Comparison of ENCODE assay signal across 10 mouse cellular contexts in the genomic region with DNA sequence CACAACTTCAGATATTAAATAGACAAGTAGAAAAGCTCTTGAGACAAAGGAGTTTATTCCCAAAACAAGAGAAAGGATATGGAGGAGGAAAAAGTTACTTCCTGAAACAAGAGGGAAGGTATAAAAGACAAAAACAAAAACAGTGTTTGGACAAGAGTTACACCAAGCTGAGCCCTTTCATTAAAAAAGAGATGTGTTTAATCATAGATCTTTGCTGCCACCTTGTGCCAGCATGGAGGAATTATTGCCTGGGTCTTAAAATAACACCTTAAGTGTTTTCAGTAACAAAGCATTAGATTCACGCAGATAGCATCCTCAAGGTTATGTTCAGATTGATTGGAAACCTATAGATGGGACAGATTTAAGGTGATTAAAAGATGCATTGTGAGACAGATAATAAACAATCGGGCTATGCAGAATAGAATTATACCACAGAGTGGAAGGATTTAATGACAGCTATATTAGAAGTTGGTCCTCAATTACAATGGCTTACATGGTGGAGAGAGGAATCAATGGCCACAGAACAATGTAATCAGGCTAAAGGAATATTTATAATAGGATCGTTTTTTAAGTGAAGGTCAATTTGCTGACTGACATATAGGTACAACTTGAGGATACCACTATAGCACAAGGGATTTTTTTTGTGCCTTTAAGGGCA.
DNase-seq lines count a peak whose midpoint lies in the region; ATAC-seq and TF ChIP-seq lines count a peak whose summit lies in the region.
"Had no signal": no experiment of that assay in that cellular context is flagged by ENCODE, and none has a peak within 500 bp of the region (broad histone marks: within the 10 kb centered on the region; RNA-seq: fewer than 3 reads in every experiment).

No protein-coding gene starts in this region.

- peak; percentile 59 for DNase-seq in kidney, adult 2 months
- peak; percentile 31 for DNase-seq in adrenal gland, postnatal 10 days
- peak; percentile 76 for DNase-seq in embryo, embryonic 11 days
- DNase-seq in kidney, adult 8-10 months: peak; percentile 26 to 36
- peak; percentile 54 for DNase-seq in limb, embryonic 11.5 days (ENCODE audit: low spot score)
- DNase-seq in right cerebral cortex, postnatal 10 days (ENCODE audit: low spot score in 2 of 2): peak; percentile 68 to 72

- H3K4me3 ChIP-seq in kidney, adult 2 months (ENCODE audit: insufficient read depth, low read depth, low read length): no peak overlapping the region
- no peak overlapping the region for H3K4me3 ChIP-seq in kidney, embryonic 16.5 days (ENCODE audit: low read length)
- no peak overlapping the region for H3K4me3 ChIP-seq in limb, embryonic 11.5 days (ENCODE audit: low read depth, low read length)
- H3K4me3 ChIP-seq: embryonic facial prominence, embryonic 15.5 days; megakaryocyte, embryonic 14.5 days had no signal

- no peak for TF ChIP-seq POLR2A in kidney, adult 2 months (IDR thresholded peaks at IDR 0.05; ENCODE audit: low read depth, low read length)

- H3K9ac ChIP-seq in kidney, embryonic 16.5 days (replicated peaks; ENCODE audit: low read length): no peak overlapping the region
- H3K9ac ChIP-seq in limb, embryonic 11.5 days (ENCODE audit: low read length): no peak overlapping the region
- H3K9ac ChIP-seq: embryonic facial prominence, embryonic 15.5 days had no signal

- H3K36me3 ChIP-seq in kidney, adult 2 months (ENCODE audit: control insufficient read depth, insufficient read depth, low read length): no peaks in the 10 kb centered on the region
- no peaks in the 10 kb centered on the region for H3K36me3 ChIP-seq in kidney, embryonic 16.5 days (ENCODE audit: insufficient read depth, low read length)
- no peaks in the 10 kb centered on the region for H3K36me3 ChIP-seq in limb, embryonic 11.5 days (ENCODE audit: control insufficient read depth, insufficient read depth, low read length)
- H3K36me3 ChIP-seq: embryonic facial prominence, embryonic 15.5 days had no signal

- no peaks in the 10 kb centered on the region for H3K27me3 ChIP-seq in kidney, adult 2 months (replicated peaks; ENCODE audit: control insufficient read depth, insufficient read depth, low read length)
- H3K27me3 ChIP-seq in kidney, embryonic 16.5 days (ENCODE audit: insufficient read depth, low read length): no peaks in the 10 kb centered on the region
- no peaks in the 10 kb centered on the region for H3K27me3 ChIP-seq in limb, embryonic 11.5 days (ENCODE audit: control insufficient read depth, insufficient read depth, low read length)
- H3K27me3 ChIP-seq: embryonic facial prominence, embryonic 15.5 days; megakaryocyte, embryonic 14.5 days had no signal

- H3K4me1 ChIP-seq in kidney, adult 2 months (ENCODE audit: control insufficient read depth, insufficient read depth, low read length): no peaks in the 10 kb centered on the region
- no peaks in the 10 kb centered on the region for H3K4me1 ChIP-seq in kidney, embryonic 16.5 days (ENCODE audit: insufficient read depth, low read length)
- no peaks in the 10 kb centered on the region for H3K4me1 ChIP-seq in limb, embryonic 11.5 days (ENCODE audit: control insufficient read depth, insufficient read depth, low read length)
- H3K4me1 ChIP-seq: embryonic facial prominence, embryonic 15.5 days; megakaryocyte, embryonic 14.5 days had no signal

- WGBS in kidney, adult 2 months: 21% methylated on average over 3 of the region's 3 CpGs
- whole genome bisulfite sequencing in kidney, embryonic 16.5 days: 25% methylated on average over 3 of the region's 3 CpGs
- WGBS in limb, embryonic 11.5 days: 28% methylated on average over 3 of the region's 3 CpGs

- H3K27ac ChIP-seq in kidney, adult 2 months (ENCODE audit: insufficient read depth, low read depth, low read length): no peak overlapping the region
- H3K27ac ChIP-seq in kidney, embryonic 16.5 days (ENCODE audit: low read length): no peak overlapping the region
- H3K27ac ChIP-seq in limb, embryonic 11.5 days (replicated peaks; ENCODE audit: low read depth, low read length): no peak overlapping the region
- H3K27ac ChIP-seq: embryonic facial prominence, embryonic 15.5 days had no signal

- ATAC-seq in kidney, embryonic 16.5 days (ENCODE audit: low FRiP score, low TSS enrichment): no peak
- no peak for ATAC-seq in limb, embryonic 11.5 days (ENCODE audit: insufficient number of reproducible peaks, low FRiP score, low TSS enrichment, low read depth)
- ATAC-seq in activated CD4-positive, CD25-positive, alpha-beta regulatory T cell, adult 4 months: no peak

- no peaks in the 10 kb centered on the region for H3K9me3 ChIP-seq in kidney, embryonic 16.5 days (ENCODE audit: low read length)
- no peaks in the 10 kb centered on the region for H3K9me3 ChIP-seq in limb, embryonic 11.5 days (ENCODE audit: control insufficient read depth, low read length)
- H3K9me3 ChIP-seq: embryonic facial prominence, embryonic 15.5 days; megakaryocyte, embryonic 14.5 days had no signal

- 0 out of 2 replicates have a peak, but pooled peaks have one; percentile 18 for TF ChIP-seq CTCF in kidney, adult 2 months (conservative IDR thresholded peaks at IDR 0.05; ENCODE audit: insufficient read depth, insufficient read length, low read depth, low read length)

- H3K4me2 ChIP-seq in kidney, embryonic 16.5 days (replicated peaks; ENCODE audit: low read depth, low read length): no peak overlapping the region
- no peak overlapping the region for H3K4me2 ChIP-seq in limb, embryonic 11.5 days (ENCODE audit: low read depth, severe bottlenecking)
- H3K4me2 ChIP-seq: embryonic facial prominence, embryonic 15.5 days had no signal
